Mouse (Mus musculus) kidney, adult 2 months (tissue): ENCODE measurements around the gene Sec62.

ENCODE experiments used
- CTCF ChIP-seq: fragments of 200-500 bp; conservative IDR thresholded peaks from 2 replicates; pipeline ENCODE4 v1.5.1; 2011; ENCODE audit warnings: low read depth, mild to moderate bottlenecking, control low read depth, low read length, moderate library complexity, mixed read lengths; ENCODE audit not compliant: insufficient read depth, insufficient read length
- POLR2A ChIP-seq: fragments of 200-500 bp; IDR thresholded peaks from one replicate; pipeline ENCODE4 v1.6.1; 2011; ENCODE audit warnings: low read depth, low read length, control low read depth

DNA sequence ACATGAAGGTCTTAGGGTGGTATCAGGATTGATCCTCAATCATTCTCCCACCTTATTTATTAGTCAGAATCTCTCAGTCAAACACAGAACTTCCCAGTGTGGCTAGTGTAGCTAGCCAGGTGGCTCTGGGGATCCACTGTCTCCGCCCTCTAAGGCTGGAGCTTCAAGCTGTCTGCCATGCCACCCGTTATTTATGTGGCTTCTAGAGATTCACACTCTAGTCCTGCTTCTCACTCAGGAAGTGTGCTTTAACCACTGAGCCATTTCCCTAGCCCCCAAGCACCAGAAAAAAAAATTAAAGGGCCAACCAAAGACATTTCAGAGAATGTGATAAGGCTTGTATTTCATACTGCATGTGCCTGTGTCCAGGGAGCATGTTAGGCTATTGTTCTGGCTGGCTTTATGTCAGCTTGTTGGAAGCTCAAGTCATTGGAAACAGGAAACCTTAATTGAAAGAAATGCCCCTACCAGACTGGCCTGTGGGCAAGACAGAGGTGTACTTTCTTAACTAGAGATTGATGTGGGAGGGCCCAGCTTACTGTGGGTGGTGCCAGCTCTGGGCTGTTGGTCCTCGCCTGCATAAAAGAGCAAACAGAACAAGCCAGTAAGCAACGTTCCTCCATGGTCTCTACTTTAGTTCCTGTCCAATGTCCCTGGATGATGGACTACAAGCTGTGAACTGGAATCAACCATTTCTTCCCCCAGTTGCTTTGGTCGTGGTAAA is 71.2 kb downstream of the Sec62 start:
- TF ChIP-seq CTCF (no peak), POLR2A (no peak)
